ENCODE assay signal across 8 mouse cellular contexts in the genomic region with DNA sequence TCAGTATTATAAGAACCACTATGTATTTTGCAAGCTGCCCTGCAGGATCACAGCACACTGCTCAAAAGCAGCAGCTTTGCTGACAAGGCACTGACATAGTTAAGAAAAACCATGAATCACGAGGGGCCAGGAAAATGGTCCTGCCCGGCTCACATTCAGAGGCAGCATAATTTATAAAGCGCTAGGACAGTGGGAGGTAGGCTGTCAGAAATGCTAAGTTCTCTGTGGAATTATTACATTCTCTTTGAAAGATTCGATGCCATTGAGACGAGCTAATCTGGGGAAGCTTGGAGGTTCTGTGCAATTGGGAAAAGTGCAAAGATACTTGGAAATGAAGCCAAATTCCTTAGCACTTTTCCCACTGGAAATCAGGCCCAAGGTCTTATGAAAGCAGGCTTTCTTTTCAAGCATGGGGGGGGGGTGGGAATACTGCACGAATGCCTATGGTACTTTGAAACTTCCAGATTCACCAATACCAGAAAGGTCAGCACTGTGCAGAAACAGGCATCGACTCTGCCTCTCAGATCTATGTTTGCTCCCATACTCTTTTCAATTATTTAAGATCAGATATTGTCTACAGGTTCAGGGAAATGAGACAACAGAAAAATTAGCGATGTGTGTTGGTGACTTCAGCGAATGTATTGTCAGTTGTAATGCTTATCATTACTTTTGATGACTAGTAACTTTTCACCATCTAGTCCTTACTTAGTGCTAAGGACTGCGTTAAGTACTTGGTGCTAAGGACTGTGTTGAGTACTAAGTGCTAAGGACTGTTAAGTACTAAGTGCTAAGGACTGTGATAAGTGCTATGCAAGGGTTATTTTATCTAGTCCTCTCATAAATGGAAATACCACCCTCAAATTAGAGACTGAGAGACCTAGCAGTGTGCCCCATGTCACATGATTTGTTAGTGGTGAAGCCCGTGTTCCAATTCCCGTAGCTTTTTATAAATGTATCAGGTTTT. TPM values are rescaled to one million over a fixed set of nuclear protein-coding genes. Genes with fewer than 3 reads are reported as not detected.
DNase-seq lines count a peak whose midpoint lies in the region; ATAC-seq lines count a peak whose summit lies in the region.

No protein-coding gene starts in this region.

- 51% methylated on average over 12 of the region's 12 CpGs for WGBS in limb, embryonic 13.5 days

- ATAC-seq in limb, embryonic 13.5 days (ENCODE audit: low FRiP score, low read depth) = peak; percentile 75

- H3K27ac ChIP-seq in limb, embryonic 13.5 days = no peak overlapping the region; the same call in 1 of the 2 replicates

- H3K36me3 ChIP-seq in limb, embryonic 13.5 days = no peaks in the 10 kb centered on the region

- no peaks in the 10 kb centered on the region for H3K9me3 ChIP-seq in limb, embryonic 13.5 days

- H3K4me1 ChIP-seq in limb, embryonic 13.5 days = peaks cover 15% of the 10 kb centered on the region

- H3K4me2 ChIP-seq in limb, embryonic 13.5 days (replicated peaks) = peak overlapping the region; percentile 33

- H3K9ac ChIP-seq in limb, embryonic 13.5 days = no peak overlapping the region

- no peak overlapping the region for H3K4me3 ChIP-seq in limb, embryonic 13.5 days

- no peaks in the 10 kb centered on the region for H3K27me3 ChIP-seq in limb, embryonic 13.5 days

- DNase-seq in heart, adult 18-20 months = peak; percentile 7 to 21
- no peak for DNase-seq in heart, adult 8-10 months (ENCODE audit: low spot score)
- peak; percentile 25 for DNase-seq in MN1 (ENCODE audit: low spot score)
- peak; percentile 60 for DNase-seq in fibroblast of lung, adult 2 months (ENCODE audit: low read depth)
- no peak for DNase-seq in c-Kit-positive CD71-positive TER-119-positive erythroid progenitor cells, embryonic 14.5 days (ENCODE audit: low spot score)
- no peak for DNase-seq in thymus, postnatal 0 days (ENCODE audit: low spot score)
- DNase-seq in spleen, postnatal 4 days (ENCODE audit: low spot score in 2 of 2) = no peak

RNA-seq across cellular contexts. Expression of a gene that starts 28.4 kb away (rescaled TPM):
- total RNA-seq in heart, adult 18-20 months (2021) = 10 to 100 TPM; 37.5 to 44.4 TPM
- 10 to 100 TPM; 41.4 to 47.8 (median 42.8) TPM for total RNA-seq in heart, adult 8-10 months (2022)
- 225 and 256 TPM in 2 replicates for polyA plus RNA-seq in limb, embryonic 13.5 days (2015; fragmentation: Nextera tagmentation; extraction: Ambion mirVana)
- 240 and 282 TPM in 2 replicates for polyA plus RNA-seq in thymus, postnatal 0 days (2015; fragmentation: Nextera tagmentation; extraction: Ambion mirVana)

Comparison
In these comparisons a context has a peak if more than half of its experiments do, and no peak if none do; other contexts are left out.
1. DNase-seq: peak in heart, adult 18-20 months (2 of 2), MN1 (single experiment) and fibroblast of lung, adult 2 months (single experiment); none in heart, adult 8-10 months (single experiment), c-Kit-positive CD71-positive TER-119-positive erythroid progenitor cells, embryonic 14.5 days (single experiment), thymus, postnatal 0 days (single experiment) and spleen, postnatal 4 days (0 of 2).